Mouse (Mus musculus) kidney, postnatal 4 days (tissue): ENCODE data around the gene Pcsk1n.
A peak's percentile ranks its signal among the peaks of the same experiment; 100 is the strongest.

Experiments used
- DNase-seq, 2 experiments: peaks; one replicate each; pipeline ENCODE4 v3.0.0; 2021; ENCODE audit warnings: mixed read lengths in 2 of 2

The Pcsk1n gene

DNA sequence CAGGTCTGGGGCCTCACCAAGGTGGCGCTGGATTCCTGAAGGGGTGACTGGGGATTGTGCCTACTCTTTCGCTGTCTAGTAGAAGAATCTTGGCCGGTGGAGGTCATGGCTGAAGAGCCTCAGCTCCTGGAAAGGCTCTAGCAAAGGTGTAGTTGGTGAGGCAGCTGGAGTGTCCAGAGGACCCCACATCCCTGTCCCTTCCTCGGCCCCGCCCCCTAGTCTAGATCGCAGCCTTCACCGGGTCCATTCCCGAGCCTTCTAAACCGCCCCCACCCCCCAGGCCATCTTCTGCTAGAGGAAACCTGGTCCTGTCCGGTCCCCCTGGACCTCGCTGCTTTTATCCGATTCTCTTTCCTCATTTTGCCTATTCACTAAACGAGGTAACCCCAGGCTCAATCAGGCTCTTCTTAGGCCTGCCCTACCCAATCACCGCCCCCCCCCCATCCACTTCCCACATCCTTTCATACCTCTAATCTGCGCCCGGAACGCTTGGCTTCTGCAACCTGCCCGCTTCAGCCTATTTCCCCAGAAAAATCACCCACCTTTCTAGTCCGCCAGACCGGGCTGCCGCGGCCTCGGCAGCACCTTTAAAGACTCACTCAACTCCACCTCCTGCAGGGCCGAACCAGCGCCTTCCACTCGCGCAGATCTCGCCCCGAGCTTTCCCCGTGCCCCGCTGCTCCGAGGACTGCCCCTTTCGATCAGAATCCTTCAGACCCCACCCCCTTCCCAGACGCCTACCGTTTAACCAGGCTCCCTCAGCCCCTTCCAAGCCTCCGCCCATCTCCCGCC is 27.7 kb downstream of the Pcsk1n start, which contains the start of gene Hdac6:
Gene Hdac6, minus strand, starts transcription at position 782 of the 792 bp plus-strand sequence.
- peak; percentile 37 to 57 for DNase-seq

DNA sequence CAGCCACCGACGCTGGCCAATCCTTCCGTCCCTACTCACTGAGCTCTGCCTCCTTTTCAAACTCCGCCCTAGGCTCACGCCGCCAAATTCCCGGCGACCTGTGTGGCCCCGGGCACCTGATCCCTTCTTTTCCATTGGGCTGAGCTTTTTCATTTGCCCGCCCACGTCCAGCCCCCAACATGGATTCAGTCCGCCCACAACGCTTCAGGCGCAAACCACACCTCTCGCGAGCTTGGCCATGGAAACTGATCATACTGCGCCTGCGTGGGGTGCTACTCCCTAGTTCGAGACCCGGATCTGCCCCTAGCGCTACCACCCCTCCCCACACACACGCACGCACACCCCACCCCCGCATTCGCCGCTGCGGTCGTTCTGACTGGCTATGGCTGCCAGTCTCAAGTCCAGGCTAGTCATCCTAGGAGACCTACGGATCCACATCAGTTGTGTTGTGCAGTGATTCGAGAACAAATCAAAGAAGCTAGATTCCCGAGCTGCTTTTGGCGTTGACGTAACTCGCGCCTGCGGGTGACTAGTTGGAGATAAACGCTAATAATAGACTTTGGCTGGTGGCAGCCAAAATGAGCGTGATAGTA is 28.4 kb downstream of the Pcsk1n start:
- peak; percentile 93 to 95 for DNase-seq

DNA sequence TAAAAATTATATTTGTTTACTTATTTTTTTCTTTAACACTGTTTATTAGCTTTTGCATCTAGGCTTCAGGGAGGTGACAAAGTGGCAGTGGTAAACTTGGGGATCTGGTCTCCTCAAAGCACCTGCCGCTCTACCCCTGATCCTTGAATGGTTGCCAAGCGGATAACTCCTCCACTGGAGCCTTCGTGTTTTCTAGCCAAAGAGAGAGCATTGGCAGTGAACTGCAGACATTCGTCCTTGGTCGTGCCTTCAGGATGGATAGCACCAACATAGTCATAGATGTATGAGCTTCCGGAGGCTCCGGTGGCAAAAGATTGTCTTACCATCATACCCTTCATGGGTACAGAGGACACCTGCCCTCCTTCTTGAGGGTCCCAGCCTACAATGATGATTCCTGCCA is 30.5 kb downstream of the Pcsk1n start:
- DNase-seq = no peak

DNA sequence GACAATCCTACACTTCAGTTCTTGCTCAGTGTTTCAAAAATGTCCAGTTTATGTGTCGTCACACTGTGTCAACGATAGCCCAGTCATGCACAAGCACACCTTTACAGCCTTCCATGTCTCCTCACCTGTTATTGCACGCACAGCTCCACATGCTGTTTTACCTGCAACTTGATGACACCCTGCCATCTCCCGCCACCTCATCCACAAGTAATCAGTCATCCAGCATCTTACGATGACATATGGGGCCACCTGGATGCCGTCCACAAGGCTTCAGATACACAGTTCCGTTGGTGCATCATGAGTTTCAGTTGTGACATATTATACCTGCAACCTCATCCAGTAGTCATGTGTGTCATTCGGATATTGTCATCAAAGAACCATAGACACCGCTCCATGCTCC is 39.2 kb downstream of the Pcsk1n start:
- no peak for DNase-seq

DNA sequence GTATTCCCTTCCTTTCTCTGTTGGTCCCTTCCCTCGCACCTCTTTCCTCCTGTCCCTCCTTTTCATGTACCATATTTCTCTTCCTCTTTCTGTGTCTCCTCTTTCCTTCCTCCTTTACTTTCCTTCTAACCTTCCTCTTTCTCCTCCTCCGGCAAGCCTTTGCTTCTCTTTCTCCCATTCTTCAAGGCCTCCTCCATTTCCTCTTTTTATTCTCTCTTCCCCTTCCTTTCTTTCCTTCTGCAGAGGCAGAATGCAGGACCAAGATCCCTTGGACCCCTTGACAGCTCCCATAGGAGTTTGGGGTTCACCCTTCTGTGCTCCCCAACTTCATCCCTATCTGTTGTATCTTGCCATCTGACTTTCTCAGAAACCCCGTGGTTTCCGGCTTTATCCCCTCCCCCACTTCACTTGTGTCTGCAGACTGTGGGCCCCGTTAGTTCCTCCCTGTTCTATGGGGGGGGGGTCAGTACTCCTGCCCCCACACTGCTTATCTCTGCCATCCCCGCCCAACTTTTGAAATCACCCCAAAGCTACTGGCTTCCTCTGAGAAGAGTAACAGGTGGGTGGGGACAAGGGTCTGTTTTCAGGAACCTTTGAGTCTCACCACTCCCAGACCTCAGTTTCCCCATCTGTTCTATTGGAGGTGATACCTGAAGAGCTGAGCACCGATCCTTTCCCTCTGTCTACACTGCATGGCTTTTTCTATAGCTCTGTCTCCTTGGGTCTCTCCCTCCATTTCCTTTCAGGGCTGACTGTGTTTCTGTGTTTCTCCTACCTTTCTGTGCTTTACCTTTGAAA is 44.4 kb downstream of the Pcsk1n start:
- DNase-seq = no peak

DNA sequence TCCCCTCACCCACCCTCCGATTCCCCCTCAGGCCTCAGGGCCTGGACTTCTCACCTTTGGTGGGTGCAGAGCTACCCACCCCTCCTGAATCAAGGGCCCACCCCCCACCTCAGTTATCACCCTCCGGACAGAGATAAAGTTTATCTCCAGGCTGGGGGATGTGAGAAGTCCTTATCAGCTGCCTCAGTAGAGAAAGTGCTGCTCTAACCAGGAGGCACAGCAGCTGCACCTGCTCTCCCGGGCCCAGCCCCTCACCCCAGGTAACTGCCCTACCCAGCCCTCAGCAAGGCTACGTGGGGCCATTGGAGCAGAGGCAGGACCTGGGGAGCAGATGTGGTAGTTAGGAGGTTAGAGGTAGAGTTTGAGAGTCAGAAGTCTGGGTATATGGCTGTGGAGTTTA is 46.5 kb downstream of the Pcsk1n start:
- no peak for DNase-seq

DNA sequence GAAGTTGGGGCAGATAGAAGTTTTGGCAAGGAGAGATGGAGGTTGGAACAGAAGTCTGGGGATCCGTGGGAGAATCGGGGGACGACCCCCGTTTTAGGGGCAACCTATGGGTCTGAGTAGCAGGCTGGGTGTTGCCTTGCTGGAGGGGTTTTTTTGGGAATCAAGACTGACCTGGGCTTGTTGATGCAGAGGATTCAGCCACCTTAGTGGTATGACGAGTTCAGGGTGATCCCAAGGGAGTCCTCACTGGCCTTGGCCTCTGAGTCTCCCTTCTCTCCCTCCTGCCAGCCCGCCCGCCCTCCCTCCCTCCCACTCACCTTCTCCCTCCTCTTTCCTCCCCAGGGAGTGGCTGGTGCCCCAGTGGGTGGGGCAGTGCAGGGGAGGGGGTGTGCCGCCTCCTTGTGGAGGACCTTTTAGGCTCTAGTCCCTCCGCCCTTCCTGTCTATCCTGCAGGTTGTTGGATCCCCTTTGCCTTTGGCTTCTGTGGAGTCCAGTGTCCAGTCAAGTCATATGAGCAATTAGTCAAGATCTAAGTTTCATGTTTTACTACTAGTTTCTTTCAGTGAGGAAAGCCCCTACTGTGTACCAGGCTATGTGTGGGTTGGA is 48.1 kb downstream of the Pcsk1n start:
- no peak for DNase-seq

DNA sequence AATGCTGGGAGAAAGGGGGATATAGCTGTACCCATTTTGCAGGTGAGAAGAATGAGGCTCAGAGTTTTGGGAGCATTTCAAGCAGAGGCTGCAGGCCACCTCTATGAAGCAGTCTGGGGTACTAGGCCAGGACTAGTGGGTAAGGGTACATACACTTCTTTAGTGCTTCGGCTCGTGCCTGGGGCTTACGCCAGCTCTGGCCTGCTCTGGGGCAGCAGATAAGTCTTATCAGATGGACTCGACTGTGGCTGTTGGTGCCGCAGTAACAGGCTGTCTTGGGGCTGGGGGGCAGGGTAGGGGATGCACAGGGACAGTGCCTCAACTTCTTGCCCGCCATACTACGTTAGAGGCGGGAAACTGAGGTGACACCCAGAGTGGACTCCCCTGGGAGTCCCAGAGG is 48.6 kb downstream of the Pcsk1n start:
- no peak for DNase-seq

DNA sequence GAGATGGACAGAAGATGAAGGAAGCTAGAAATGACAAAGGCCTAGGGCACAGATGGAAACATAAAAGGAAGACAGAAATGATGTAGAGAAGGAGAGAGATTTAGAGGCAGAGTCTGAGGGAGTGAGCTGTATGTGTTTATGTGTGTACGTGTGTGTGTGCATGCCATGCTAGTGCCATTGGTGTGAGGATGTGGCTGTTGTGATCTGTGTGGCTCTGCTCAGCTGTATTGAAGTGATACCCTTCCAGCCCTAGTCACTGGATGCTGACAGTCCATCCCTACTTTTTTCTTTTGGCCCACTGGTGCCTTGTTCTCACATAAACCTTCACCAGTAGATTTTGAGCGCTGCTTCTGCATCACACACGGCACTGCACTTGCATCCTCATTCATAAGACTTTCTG is 49.3 kb downstream of the Pcsk1n start:
- DNase-seq = no peak

DNA sequence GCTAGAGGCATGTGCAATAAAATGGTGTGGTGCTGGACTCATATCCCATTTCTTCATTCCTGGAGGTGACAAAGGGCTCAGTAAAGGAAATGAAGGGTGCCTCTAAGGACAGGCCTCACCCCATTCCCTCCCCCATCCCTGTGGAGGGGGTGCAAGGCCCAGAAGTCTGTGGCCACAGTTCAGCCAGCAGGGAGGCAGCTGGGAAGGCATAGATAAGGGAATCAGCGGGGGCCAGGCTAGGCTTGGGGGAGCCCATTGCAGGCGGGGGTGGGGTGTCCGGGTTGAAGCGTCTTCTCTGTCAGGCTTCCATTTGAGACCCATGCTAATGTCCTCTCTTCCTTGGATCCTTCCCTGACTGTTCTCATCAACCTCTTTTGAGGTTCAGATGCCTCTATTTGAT is 51.7 kb downstream of the Pcsk1n start:
- no peak for DNase-seq
